Mouse (Mus musculus): ENCODE results near the gene Vmn1r135. TPM values are rescaled to one million over a fixed set of nuclear protein-coding genes. Genes with fewer than 3 reads are reported as not detected.
"Not testable (repeated sequence)": the region's sequence is repeated elsewhere in the genome, so short reads cannot be mapped to it uniquely, and the experiment has no call there.

Gene Vmn1r135
- total RNA-seq (2017): not detected in 2 replicates

DNA sequence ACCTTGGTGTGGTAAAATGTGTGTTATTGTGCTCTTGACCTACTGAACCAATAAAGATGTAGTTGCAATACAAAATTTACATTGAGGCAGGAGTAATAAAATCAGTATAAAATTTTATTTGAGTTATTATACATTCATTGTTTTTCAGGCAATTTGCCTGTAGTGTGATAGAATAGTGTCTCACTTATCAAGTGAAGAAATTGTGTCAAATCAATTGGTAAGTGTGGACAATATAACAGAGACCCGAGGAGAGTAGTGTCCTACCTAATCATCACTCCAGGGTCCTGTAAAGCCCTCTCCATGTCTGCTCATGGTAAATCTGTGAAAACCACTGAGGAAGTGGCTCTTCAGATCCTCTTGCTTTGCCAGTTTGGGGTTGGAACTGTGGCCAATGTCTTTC lies at the start of gene Vmn1r135:
TSS of gene Vmn1r135 (plus strand) at position 301 of the 400 bp plus-strand sequence.
- not testable (repeated sequence) for ATAC-seq (ENCODE audit: extremely low read depth, insufficient number of reproducible peaks, low FRiP score, poor library complexity, severe bottlenecking)

- ATAC-seq (ENCODE audit: extremely low read depth, insufficient number of reproducible peaks, low FRiP score, poor library complexity, severe bottlenecking): not testable (repeated sequence)
Measured at GRCm38 (mm10) chr7:21796628-21797027, 35.5 kb upstream of the Vmn1r135 start, which contains the start of gene Gm4177. Gene Gm4177, minus strand, starts transcription at chr7:21796728.

- not testable (repeated sequence) for ATAC-seq (ENCODE audit: extremely low read depth, insufficient number of reproducible peaks, low FRiP score, poor library complexity, severe bottlenecking)
Measured at GRCm38 (mm10) chr7:21844167-21844566, 12.0 kb downstream of the Vmn1r135 start, which contains the start of gene Gm5725. Gene Gm5725, minus strand, starts transcription at chr7:21844267.

Other genes starting within 250 kb of the Vmn1r135 start
- not detected in 2 replicates for gene Vmn1r132, start 218.3 kb upstream of the Vmn1r135 start, total RNA-seq (2017)
- not detected in 2 replicates for gene Gm4175, start 70.9 kb upstream of the Vmn1r135 start, total RNA-seq (2017)
- not detected in 2 replicates for gene Gm4177, start 35.6 kb upstream of the Vmn1r135 start, total RNA-seq (2017)
- not detected in 2 replicates for gene Gm5725, start 11.9 kb downstream of the Vmn1r135 start, total RNA-seq (2017)
- not detected in 2 replicates for gene Gm5891, start 88.9 kb downstream of the Vmn1r135 start, total RNA-seq (2017)
- not detected in 2 replicates for gene Vmn1r137, start 162.2 kb downstream of the Vmn1r135 start, total RNA-seq (2017)
- gene Vmn1r138, start 196.5 kb downstream of the Vmn1r135 start, total RNA-seq (2017): not detected in 2 replicates
- not detected in 2 replicates for gene Gm6176, start 224.0 kb downstream of the Vmn1r135 start, total RNA-seq (2017)
- not detected in 2 replicates for gene Vmn1r139, start 236.7 kb downstream of the Vmn1r135 start, total RNA-seq (2017)